Mouse (Mus musculus) regulatory T cell (primary cell): Measurements from ENCODE around the gene Sdc4.

Experiments used
- in situ Hi-C: fragments of 300-600 bp; cut with MboI, MseI; formaldehyde crosslinking; loops from one replicate; pipeline ENCODE4 v1.15.1; 2025; ENCODE audit warnings: high pct_unique_total_duplicates

The Sdc4 gene

GRCm38 (mm10) chr2:164443460-164444000, at the start of gene Sdc4:
Sdc4 (minus strand) TSS chr2:164443887.
- in situ Hi-C loops: loop anchor here (25.0 kb wide), 1 partner anchor 294 kb away; the partner anchor contains the start of genes Dnttip1 and Wfdc3

- in situ Hi-C loops: no loop called here
These were observed 44.1 kb upstream of the Sdc4 start for GRCm38 (mm10) chr2:164487812-164488211.

- in situ Hi-C loops: no loop called here
These were observed 43.4 kb upstream of the Sdc4 start for GRCm38 (mm10) chr2:164487115-164487527.

GRCm38 (mm10) chr2:164486258-164487114, 42.8 kb upstream of the Sdc4 start:
- in situ Hi-C loops: no loop called here

GRCm38 (mm10) chr2:164485681-164486257, 42.1 kb upstream of the Sdc4 start, which contains the start of gene Dbndd2:
Dbndd2 (plus strand) TSS chr2:164486106.
- in situ Hi-C loops: no loop called here

- in situ Hi-C loops: no loop called here
These were observed 29.9 kb upstream of the Sdc4 start, which contains the start of gene Trp53tg5 for GRCm38 (mm10) chr2:164473624-164474023. Trp53tg5 (minus strand) TSS chr2:164473724.

- in situ Hi-C loops: no loop called here
These were observed 26.6 kb upstream of the Sdc4 start for GRCm38 (mm10) chr2:164470254-164470653.

GRCm38 (mm10) chr2:164466787-164467186, 23.1 kb upstream of the Sdc4 start:
- in situ Hi-C loops: no loop called here

- in situ Hi-C loops: no loop called here
These were observed 21.5 kb upstream of the Sdc4 start for GRCm38 (mm10) chr2:164465161-164465560.

GRCm38 (mm10) chr2:164460745-164461551, 17.3 kb upstream of the Sdc4 start, which contains the start of gene Gm20458:
Gm20458 (plus strand) TSS chr2:164460967.
- in situ Hi-C loops: no loop called here

- in situ Hi-C loops: no loop called here
These were observed 14.8 kb upstream of the Sdc4 start for GRCm38 (mm10) chr2:164458535-164458934.

GRCm38 (mm10) chr2:164457942-164458341, 14.3 kb upstream of the Sdc4 start:
- in situ Hi-C loops: no loop called here

- in situ Hi-C loops: no loop called here
These were observed 13.2 kb upstream of the Sdc4 start, which contains the start of gene Sys1 for GRCm38 (mm10) chr2:164456864-164457300. Sys1 (plus strand) TSS chr2:164456964.

GRCm38 (mm10) chr2:164456413-164456812, 12.7 kb upstream of the Sdc4 start:
- in situ Hi-C loops: no loop called here

GRCm38 (mm10) chr2:164455421-164456190, 11.9 kb upstream of the Sdc4 start:
- in situ Hi-C loops: no loop called here

- in situ Hi-C loops: no loop called here
These were observed 11.2 kb upstream of the Sdc4 start for GRCm38 (mm10) chr2:164454846-164455245.

- in situ Hi-C loops: no loop called here
These were observed 10.3 kb upstream of the Sdc4 start for GRCm38 (mm10) chr2:164453887-164454500.

GRCm38 (mm10) chr2:164453047-164453757, 9.5 kb upstream of the Sdc4 start:
- in situ Hi-C loops: no loop called here

- in situ Hi-C loops: no loop called here
These were observed 8.5 kb upstream of the Sdc4 start for GRCm38 (mm10) chr2:164452000-164452676.
